Mouse (Mus musculus) gastrocnemius, postnatal 36 days (tissue): ENCODE measurements at regions not wholly inside any gene's neighbourhood (a gene's known extent, or its start where the extent isn't known, plus 50 kb on each side); places are given as distances from the start of the nearest gene placed in this dataset.

ENCODE experiments used
- DNase-seq, 2 experiments: peaks; one replicate each; pipeline ENCODE4 v3.0.0; 2022
- intact Hi-C: fragments of 180-260 bp; cut with DNase I; formaldehyde crosslinking; loops from one replicate; pipeline ENCODE4 v1.15.1; 2025

DNA sequence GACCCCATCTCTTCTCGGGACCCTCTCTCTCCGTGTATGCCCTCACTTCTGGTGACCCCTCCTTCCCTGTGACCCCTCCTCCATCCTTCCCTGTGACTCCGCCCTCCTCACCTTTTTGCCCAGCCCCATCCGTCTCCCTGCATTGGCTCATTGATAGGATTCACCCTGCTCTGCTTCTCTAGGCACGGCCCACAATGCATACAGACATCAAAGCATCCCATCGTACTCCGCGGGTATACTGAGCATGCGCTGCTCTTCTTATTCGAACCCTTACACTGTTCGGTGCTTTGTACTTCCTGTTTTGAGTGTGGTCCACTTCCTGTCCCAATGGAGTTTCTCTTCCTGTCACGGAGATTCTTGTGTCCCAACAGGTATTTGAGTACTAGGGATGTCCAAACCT is 504.8 kb downstream of the Tbc1d22a start:
- DNase-seq, result no peak
- intact Hi-C loops, result no loop called here

GRCm38 (mm10) chr15:86721131-86721530 is 506.9 kb downstream of the Tbc1d22a start:
- intact Hi-C loops, result no loop called here
- no peak for DNase-seq

GRCm38 (mm10) chr15:86737945-86738344 is 523.7 kb downstream of the Tbc1d22a start:
- intact Hi-C loops, result no loop called here
- DNase-seq, result no peak

- DNase-seq, result no peak
- intact Hi-C loops, result no loop called here
These were observed 524.1 kb downstream of the Tbc1d22a start for GRCm38 (mm10) chr15:86738356-86738755.

GRCm38 (mm10) chr15:86738776-86739175 is 524.5 kb downstream of the Tbc1d22a start:
- no peak for DNase-seq
- intact Hi-C loops, result no loop called here

DNA sequence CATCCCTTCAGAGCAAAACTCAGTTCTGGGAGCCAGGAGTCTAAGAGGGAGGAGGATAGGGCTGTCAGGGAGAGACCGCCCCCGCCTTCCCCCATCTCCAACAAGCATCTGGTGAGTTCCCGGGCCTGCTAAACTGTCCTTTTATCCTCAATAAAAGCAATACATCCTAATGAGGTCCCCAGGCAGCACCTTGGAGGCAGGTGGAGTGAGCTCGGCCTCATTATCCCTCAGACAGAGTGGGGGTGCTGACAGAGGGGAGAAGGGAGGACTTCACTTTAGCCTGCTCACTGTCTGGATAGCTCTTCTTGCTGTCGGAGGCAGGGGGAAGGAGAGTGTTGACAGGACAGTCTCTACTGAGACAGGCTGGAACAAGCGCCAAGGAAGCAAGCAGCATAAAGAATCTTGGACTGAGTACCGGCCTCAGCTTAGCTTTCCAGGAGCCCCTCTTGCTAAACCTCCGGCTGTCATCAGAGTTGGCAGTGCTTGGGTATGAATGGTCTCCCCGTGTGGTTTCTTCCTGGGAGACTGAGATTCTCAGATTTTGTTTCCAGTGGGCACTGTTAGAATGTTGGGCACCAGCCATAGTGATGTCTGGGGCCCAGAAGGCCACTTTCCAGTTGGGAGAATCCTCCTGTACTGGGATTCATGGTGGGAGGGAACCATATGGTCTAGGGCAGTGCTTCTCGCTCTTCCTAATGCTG is 537.3 kb downstream of the Tbc1d22a start:
- intact Hi-C loops, result no loop called here
- DNase-seq, result no peak

DNA sequence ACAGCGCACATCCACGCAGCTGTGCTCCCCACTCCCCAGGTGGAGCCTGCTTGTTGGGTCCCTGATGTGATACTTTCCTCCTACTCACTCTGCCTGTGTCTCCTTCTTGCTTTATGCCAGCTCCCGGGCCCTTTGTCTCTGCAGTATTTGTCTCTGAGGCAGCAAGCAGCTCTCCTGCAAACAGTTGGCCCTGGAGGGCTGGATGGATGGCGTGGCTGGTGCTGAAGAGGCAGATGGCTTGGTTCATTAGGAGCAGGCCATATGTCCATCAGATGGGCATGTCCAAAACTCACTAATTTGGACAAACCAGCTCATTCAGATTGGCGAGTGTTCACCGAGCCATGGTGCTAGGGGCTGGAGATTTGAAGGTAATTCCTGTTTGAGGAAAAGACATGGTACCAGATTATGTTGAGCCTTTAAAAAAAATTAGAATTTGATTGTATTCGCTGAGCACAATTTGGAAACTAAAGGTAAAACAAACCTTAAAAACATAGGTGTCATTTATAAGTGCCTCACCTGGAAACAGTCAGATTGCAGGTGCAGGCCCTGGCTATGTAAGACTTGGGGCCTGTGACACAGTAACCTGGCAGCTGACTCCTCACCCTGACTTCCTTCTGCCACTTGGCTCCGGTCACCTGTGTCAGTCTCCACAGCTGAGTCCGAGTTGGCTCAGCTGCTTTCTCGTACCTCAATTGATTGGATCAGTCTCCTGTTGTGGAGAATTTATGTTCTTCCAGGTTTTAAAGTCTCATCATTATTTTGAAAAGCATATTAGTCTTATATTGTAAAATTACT is 549.5 kb downstream of the Tbc1d22a start:
- intact Hi-C loops, result no loop called here
- DNase-seq, result no peak

GRCm38 (mm10) chr15:86767623-86768022 is 553.4 kb downstream of the Tbc1d22a start:
- DNase-seq, result no peak
- intact Hi-C loops, result no loop called here

GRCm38 (mm10) chr15:86773041-86773440 is 558.8 kb downstream of the Tbc1d22a start:
- DNase-seq, result no peak
- intact Hi-C loops, result no loop called here

GRCm38 (mm10) chr15:86777998-86778397 is 563.7 kb downstream of the Tbc1d22a start:
- intact Hi-C loops, result no loop called here
- no peak for DNase-seq

DNA sequence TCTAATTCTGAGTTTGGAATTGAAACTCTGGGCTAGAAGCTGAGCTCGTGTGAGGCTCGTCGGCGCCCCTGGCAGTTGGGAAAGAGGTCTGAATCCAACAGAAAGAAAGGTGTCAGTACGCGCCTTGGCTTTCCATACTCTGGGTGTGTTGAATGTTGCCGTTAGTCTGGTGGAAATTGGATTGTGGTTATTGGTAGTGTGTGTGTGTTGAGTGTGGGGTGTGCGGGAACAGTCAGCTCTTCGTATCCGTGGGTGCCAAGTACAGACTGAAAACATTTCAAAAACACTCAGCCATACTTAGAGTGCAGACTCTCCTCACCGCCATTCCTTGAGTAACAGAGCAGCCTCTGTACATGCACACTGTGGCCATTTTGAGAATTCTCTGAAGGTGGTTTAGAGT is 566.9 kb downstream of the Tbc1d22a start:
- no peak for DNase-seq
- intact Hi-C loops, result no loop called here

GRCm38 (mm10) chr15:86794716-86795115 is 580.5 kb downstream of the Tbc1d22a start:
- no peak for DNase-seq
- intact Hi-C loops, result no loop called here

DNA sequence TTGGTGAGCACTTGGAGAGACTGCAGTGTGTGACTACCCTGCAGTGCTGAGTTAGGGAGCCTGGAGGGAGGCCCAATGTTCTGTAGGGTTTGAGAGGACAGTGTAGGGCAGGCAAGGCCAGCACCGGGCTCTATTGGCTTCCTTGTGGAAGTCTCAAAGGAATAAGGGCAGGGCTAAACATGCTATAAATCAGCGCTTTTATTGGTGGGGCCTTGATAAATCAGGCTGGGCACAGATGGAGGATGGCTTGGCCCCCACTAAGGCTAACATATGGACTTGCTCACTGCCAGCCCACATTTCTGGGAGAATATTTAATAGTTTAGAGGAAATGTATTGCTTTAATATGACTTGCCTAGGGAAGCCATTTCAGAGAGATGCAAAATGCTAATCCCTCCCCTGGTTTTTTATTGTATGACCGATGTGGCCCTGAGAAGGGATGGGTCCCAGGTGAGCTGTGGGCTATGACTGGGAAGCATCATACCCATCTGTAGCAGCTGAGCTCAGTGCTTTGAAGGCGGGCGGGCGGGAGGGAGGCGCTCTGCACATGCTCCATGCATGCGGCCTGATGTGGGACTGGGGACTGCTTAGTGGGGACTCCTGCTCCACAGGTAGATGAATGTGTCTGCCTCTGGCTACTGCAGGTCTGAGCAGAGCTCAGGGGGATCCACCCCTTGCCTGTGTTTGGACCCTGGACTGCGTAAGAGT is 584.4 kb downstream of the Tbc1d22a start:
- intact Hi-C loops, result no loop called here
- no peak for DNase-seq

GRCm38 (mm10) chr15:86807296-86808080 is 593.2 kb downstream of the Tbc1d22a start:
- DNase-seq, result no peak
- intact Hi-C loops, result no loop called here

DNA sequence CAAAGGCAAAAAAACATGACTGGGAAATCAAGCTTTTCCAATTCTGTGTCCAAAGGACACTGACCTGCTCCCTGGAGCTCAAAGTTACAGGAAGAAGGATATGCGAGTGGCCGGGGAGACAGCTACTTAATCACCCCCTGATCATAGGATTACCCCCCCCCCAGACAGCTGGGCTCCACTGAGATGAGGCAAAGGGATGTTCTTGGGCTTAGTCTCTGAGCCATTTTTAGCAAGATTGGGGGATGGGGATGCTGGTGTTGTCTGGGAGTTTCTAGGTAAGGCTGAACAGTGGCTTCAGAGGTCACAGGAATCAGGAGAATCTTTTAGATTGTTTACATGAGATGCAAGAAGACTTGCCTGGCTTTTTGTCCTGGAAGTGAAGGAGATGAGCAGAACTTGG is 597.6 kb downstream of the Tbc1d22a start:
- intact Hi-C loops, result no loop called here

GRCm38 (mm10) chr15:86814808-86815421 is 600.7 kb downstream of the Tbc1d22a start:
- no peak for DNase-seq
- intact Hi-C loops, result no loop called here

More for the DNA sequence above, 597.6 kb downstream of the Tbc1d22a start:
- no peak for DNase-seq

GRCm38 (mm10) chr15:86835996-86836395 is 621.7 kb downstream of the Tbc1d22a start:
- no peak for DNase-seq
- intact Hi-C loops, result no loop called here

DNA sequence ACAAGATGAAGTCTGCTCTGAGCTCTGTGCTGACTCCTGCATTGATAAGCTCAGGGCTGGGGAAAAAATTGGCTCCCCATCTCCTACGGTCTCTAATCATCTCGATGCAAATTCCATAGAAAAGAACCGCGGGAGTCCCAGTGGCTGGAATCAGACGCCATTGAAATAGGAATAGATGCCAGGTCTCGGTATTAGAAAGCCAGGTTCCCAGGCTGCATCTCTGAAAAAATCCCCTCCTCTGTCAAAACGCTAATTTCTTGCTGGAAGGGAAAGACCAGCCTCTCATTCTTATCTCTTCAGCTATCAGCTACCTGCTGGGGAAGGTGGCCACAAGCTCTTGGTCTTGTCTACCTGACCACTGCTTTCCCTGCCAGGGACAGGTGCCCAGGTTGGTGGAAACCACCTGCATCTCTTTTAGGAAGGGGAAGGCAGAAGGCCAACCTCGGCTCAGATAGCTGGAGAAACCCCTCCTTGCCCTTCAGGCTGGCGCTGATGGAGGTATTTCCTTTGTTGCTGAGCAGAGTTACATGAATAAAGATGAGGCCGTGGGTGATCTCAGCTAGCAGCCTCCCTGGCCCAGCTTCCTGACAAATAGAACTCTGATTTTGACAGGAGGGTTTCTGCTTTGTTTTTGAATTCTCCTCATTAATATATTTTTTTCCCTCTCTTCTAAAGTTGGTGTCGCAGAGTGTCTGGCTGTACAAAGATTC is 638.1 kb downstream of the Tbc1d22a start:
- DNase-seq, result no peak
- intact Hi-C loops, result no loop called here

DNA sequence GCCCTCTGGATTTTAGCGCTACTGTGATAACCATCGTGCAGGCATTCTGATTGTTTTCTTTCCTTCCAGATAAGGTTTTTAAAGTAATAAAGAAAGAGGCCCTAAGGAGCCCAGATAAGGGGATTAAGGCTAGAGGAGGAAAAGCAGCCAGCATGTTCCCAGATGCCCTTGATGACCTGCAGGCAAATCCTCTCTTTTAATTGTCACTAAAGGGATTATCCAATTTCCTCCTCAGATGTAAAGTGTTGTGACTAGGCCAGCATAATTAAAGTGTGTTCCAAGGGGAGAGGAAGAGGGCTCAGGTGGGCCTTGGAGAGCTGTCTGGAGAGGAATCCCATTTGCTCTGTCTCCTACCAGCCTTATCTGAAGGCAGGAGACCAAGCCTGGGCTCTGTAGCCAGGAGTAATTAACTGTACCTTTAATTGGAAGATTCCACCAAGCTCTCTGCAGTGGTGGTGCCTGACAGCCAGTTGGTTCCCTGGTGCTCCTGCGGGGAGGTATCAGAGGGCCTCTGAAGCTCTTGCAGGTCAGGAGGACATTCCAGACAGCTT is 644.2 kb downstream of the Tbc1d22a start:
- intact Hi-C loops, result no loop called here
- DNase-seq, result no peak
